Mouse (Mus musculus): ENCODE data around the gene Zfp773. TPM values are rescaled to one million over a fixed set of nuclear protein-coding genes. Genes with fewer than 3 reads are reported as not detected.

Gene Zfp773
- total RNA-seq, 1 experiment = 3.6 TPM

DNA sequence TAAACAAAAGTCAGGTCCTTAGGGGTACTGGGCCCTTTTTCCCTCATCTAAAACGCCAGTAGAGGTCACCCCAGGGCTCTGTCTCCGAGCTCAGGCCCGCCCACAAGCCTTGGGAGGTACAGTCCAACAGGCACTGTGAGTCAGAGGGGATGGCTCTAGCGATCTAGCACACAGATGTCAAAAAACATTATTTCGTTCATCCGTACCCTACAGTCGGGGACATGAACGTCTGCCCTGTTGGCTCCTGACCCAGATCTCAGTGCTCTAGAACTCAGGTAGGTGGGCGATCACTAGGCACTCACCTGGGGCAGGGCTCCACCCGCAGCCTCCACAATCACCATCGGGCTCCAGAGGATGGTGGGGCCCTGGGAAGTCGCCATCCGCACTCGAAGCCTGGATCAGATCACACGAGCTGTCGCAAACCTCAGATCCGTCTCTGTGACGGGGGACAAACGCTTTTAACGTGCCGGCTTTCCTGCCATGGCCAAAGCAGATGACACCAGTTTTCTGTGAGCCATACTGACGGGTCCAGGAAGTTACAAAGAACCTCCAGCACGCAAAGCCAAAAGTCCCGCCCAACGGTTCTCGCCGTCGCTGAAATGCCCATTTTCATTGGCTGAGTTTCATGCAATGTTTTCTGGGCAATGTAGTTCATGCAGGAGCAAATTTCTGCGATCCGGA is 15.5 kb downstream of the Zfp773 start, which contains the start of gene Zfp954:
TSS of gene Zfp954 (minus strand) at position 568 of the 681 bp plus-strand sequence.
- no peak for TF ChIP-seq ZNF384 (IDR thresholded peaks at IDR 0.05; ENCODE audit: low read depth, low read length)
- peak; percentile 91 for TF ChIP-seq HCFC1 (IDR thresholded peaks at IDR 0.05; ENCODE audit: borderline replicate concordance, insufficient read depth, low read length)
- peak; percentile 76 for DNase-seq (ENCODE audit: low read depth, low spot score)
- in situ Hi-C loops (cut with MboI; ENCODE audit: low sequenced_read_pairs in 2 of 2, unreplicated experiment in 2 of 2) = loop anchor here in 1 of 2 experiments (25.0 kb wide), 1 partner anchor 91 kb away; the partner anchor contains the start of gene Zfp772
- Histone ChIP-seq H3K4me1 (ENCODE audit: control insufficient read depth in 2 of 2, insufficient read depth in 2 of 2, low read length in 2 of 2, poor library complexity in 1 of 2) (peaks cover 0 to 2% of the 10 kb centered on the region in 2 experiments; a peak in 1 of 4 replicates), H3K9ac (ENCODE audit: insufficient read depth, low read depth, low read length, poor library complexity, severe bottlenecking) (peak within 1 kb of the TSS; percentile 61), H3K4me3 (ENCODE audit: insufficient read depth in 1 of 2, low read depth in 1 of 2, low read length in 2 of 2, poor library complexity in 1 of 2, severe bottlenecking in 1 of 2) (peak within 1 kb of the TSS; percentile 73 to 75), H3K36me3 (ENCODE audit: control insufficient read depth, insufficient read depth, low read length, poor library complexity, severe bottlenecking) (peaks cover 3% of the 10 kb centered on the region; the same call in 1 of the 2 replicates), H3K27ac (ENCODE audit: insufficient read depth, low read depth, low read length, poor library complexity, severe bottlenecking) (no peak within 1 kb of the TSS), H3K9me3 (ENCODE audit: control insufficient read depth, insufficient read depth, low read depth, low read length) (no peaks in the 10 kb centered on the region)

DNA sequence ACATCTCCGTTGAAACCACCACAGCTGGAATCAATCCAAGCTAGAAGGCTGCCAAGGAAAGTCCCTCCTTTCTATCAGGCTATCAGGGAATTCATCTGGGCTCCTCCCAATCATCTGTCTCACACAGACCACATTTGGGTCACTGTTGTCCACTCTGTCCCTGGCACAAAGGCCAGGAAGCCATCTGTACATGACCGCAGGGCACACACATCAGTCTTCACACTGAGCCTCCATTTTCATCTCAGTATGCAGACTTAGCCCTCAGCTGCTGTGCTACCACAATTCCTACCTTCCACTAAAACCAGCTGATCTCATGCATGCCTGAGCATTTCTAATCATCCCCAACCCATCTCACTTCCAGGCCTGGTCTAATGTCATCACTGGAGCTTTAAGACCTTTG is 18.1 kb downstream of the Zfp773 start:
- in situ Hi-C loops (cut with MboI; ENCODE audit: low sequenced_read_pairs in 2 of 2, unreplicated experiment in 2 of 2) = loop anchor here in 1 of 2 experiments (25.0 kb wide), 1 partner anchor 94 kb away; the partner anchor contains the start of gene Zfp772
- peaks cover 13% of the 10 kb centered on the region for H3K36me3 ChIP-seq (ENCODE audit: control insufficient read depth, insufficient read depth, low read length, poor library complexity, severe bottlenecking)
- TF ChIP-seq ZC3H11A (IDR thresholded peaks at IDR 0.05; ENCODE audit: borderline replicate concordance, low read depth, low read length) (no peak), MAFK (IDR thresholded peaks at IDR 0.05; ENCODE audit: insufficient read depth, low read depth, low read length) (no peak), ZNF384 (IDR thresholded peaks at IDR 0.05; ENCODE audit: low read depth, low read length) (no peak), HCFC1 (IDR thresholded peaks at IDR 0.05; ENCODE audit: borderline replicate concordance, insufficient read depth, low read length) (no peak), CHD2 (IDR thresholded peaks at IDR 0.05; ENCODE audit: low read depth, low read length) (no peak)
- no peak overlapping the region for H3K9ac ChIP-seq (ENCODE audit: insufficient read depth, low read depth, low read length, poor library complexity, severe bottlenecking)
- H3K4me3 ChIP-seq (ENCODE audit: insufficient read depth in 1 of 2, low read depth in 1 of 2, low read length in 2 of 2, poor library complexity in 1 of 2, severe bottlenecking in 1 of 2) = no peak overlapping the region
- peaks cover 0 to 2% of the 10 kb centered on the region in 2 experiments; a peak in 1 of 4 replicates for H3K4me1 ChIP-seq (ENCODE audit: control insufficient read depth in 2 of 2, insufficient read depth in 2 of 2, low read length in 2 of 2, poor library complexity in 1 of 2)
- no peak overlapping the region for H3K27ac ChIP-seq (ENCODE audit: insufficient read depth, low read depth, low read length, poor library complexity, severe bottlenecking)
- H3K9me3 ChIP-seq (ENCODE audit: control insufficient read depth, insufficient read depth, low read depth, low read length) = no peaks in the 10 kb centered on the region
- DNase-seq (ENCODE audit: low read depth, low spot score) = no peak

GRCm38 (mm10) chr7:7108501-7108900 is 28.1 kb downstream of the Zfp773 start:
- Histone ChIP-seq H3K4me3 (ENCODE audit: insufficient read depth in 1 of 2, low read depth in 1 of 2, low read length in 2 of 2, poor library complexity in 1 of 2, severe bottlenecking in 1 of 2) (peak overlapping the region; percentile 53 to 63), H3K9ac (ENCODE audit: insufficient read depth, low read depth, low read length, poor library complexity, severe bottlenecking) (peak overlapping the region; percentile 35; the same call in 1 of the 2 replicates), H3K4me1 (ENCODE audit: control insufficient read depth in 2 of 2, insufficient read depth in 2 of 2, low read length in 2 of 2, poor library complexity in 1 of 2) (no peaks in the 10 kb centered on the region), H3K27ac (ENCODE audit: insufficient read depth, low read depth, low read length, poor library complexity, severe bottlenecking) (no peak overlapping the region), H3K9me3 (ENCODE audit: control insufficient read depth, insufficient read depth, low read depth, low read length) (no peaks in the 10 kb centered on the region), H3K36me3 (ENCODE audit: control insufficient read depth, insufficient read depth, low read length, poor library complexity, severe bottlenecking) (no peaks in the 10 kb centered on the region)
- TF ChIP-seq CHD2 (IDR thresholded peaks at IDR 0.05; ENCODE audit: low read depth, low read length) = no peak
- TF ChIP-seq ZC3H11A (IDR thresholded peaks at IDR 0.05; ENCODE audit: borderline replicate concordance, low read depth, low read length) = no peak
- no peak for TF ChIP-seq ZNF384 (IDR thresholded peaks at IDR 0.05; ENCODE audit: low read depth, low read length)
- no peak for TF ChIP-seq MAFK (IDR thresholded peaks at IDR 0.05; ENCODE audit: insufficient read depth, low read depth, low read length)
- no peak for DNase-seq (ENCODE audit: low read depth, low spot score)
- in situ Hi-C loops (cut with MboI; ENCODE audit: low sequenced_read_pairs in 2 of 2, unreplicated experiment in 2 of 2) = loop anchor here (10.0 to 25.0 kb wide), 2 partner anchors 54 to 104 kb away; partner anchors contain the start of gene Zfp772 (in 1 of the 2)

Other genes starting within 250 kb of the Zfp773 start
- gene Aurkc, start 141.5 kb downstream of the Zfp773 start, total RNA-seq (2012; rRNA removed) = 8.4 and 9.8 TPM in 2 replicates
- gene Zfp954, start 15.3 kb downstream of the Zfp773 start, total RNA-seq (2012; rRNA removed) = 9.0 and 10.3 TPM in 2 replicates
- gene Zfp418, start 34.6 kb upstream of the Zfp773 start, total RNA-seq (2012; rRNA removed) = 3.8 and 3.9 TPM in 2 replicates
- 2.8 and 3.1 TPM in 2 replicates for gene Zfp772, start 73.2 kb upstream of the Zfp773 start, total RNA-seq (2012; rRNA removed)
- not detected in 2 replicates for gene Vmn2r29, start 110.6 kb upstream of the Zfp773 start, total RNA-seq (2012; rRNA removed)
- gene Gm45844, start 141.5 kb upstream of the Zfp773 start, total RNA-seq (2012; rRNA removed) = not detected in 2 replicates
- 7.6 and 8.2 TPM in 2 replicates for gene Clcn4, start 164.1 kb upstream of the Zfp773 start, total RNA-seq (2012; rRNA removed)
- gene Vmn2r30, start 200.9 kb upstream of the Zfp773 start, total RNA-seq (2012; rRNA removed) = not detected in 2 replicates
- 1.1 TPM in 1 of 2 replicates, not detected in the other for gene Gm45783, start 237.8 kb upstream of the Zfp773 start, total RNA-seq (2012; rRNA removed)